Mouse (Mus musculus): ENCODE measurements around the gene Uqcrc2. TPM values are rescaled to one million over a fixed set of nuclear protein-coding genes. Genes with fewer than 3 reads are reported as not detected.

The Uqcrc2 gene
- 279 and 293 TPM in 2 replicates for polyA plus RNA-seq (2012; rRNA removed)

DNA sequence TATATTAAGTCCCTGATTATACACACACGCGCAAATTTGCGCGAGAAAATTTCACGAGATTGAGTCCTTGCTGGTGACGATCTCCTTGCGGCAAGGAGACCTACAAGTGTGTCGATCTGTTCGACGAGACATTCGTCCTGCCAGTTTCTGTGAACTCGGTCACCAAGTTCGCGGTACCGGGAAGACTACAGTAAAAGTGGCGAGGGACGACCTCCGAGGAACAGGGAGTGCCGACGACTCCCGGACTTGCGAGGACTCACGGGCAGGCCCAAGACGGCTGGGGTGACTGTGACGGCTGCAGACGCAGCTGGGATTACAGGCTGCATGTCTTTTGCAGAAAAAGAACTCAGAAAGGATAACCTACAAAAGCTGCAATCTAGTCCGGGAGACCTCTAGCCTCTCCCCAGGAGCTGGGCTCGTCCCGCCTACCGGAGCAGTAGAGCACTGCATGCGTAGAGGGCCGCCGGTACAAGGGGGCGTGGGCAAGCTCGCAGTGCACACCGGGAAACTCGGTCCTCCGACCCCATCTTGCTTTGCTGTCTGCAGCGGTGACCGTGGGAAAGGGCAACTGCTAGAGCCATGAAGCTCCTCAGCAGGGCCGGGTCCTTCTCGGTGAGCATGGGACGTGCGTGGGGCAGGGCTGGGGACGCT is at the start of gene Uqcrc2:
Gene Uqcrc2, plus strand, starts transcription at position 466 of the 651 bp plus-strand sequence.
- Histone ChIP-seq H3K4me3 (replicated peaks; ENCODE audit: insufficient read depth, low read depth, low read length) (peak within 1 kb of the TSS; percentile 88), H3K4me1 (ENCODE audit: control insufficient read depth, insufficient read depth, low read length) (peaks cover 3% of the 10 kb centered on the region; the same call in 1 of the 2 replicates), H3K27me3 (ENCODE audit: control insufficient read depth, insufficient read depth, low read length) (no peaks in the 10 kb centered on the region), H3K27ac (ENCODE audit: insufficient read depth, low read length) (peak within 1 kb of the TSS; percentile 93)
- peak; percentile 52; the same call in 1 of the 2 replicates for TF ChIP-seq CTCF (IDR thresholded peaks at IDR 0.05; ENCODE audit: borderline replicate concordance, insufficient read depth, low read depth, low read length)
- TF ChIP-seq POLR2A (IDR thresholded peaks at IDR 0.05; ENCODE audit: borderline replicate concordance, insufficient read depth, low read length), result peak; percentile 88
- peak; percentile 87 to 88 for DNase-seq
- under 1% methylated on average over 45 of the region's 45 CpGs for WGBS

DNA sequence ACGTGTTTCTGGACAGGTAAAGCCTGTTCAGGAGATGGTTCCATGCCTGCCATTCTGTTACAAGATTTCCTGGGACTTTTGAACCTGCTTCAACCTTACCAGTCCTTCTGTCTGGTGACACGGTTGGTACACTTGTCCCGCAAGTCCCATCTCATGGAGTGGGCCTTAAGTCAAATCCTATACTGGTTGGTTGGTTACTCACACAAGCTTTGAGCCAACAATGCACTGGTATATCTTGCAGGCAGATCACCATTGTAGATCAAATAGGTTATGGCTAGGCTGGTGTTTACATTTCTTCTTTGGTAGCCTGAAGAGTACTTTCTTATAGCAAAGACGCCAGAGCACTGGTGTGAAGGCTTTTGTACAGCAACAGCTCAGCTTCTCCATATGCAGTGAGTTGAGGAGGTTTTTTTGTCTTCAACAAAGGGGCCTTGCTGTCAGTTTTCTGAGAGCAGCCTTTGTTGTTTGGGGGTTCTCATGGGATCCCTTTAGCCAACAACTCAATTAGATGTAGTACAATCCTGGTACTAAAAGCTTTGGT is 37.7 kb upstream of the Uqcrc2 start:
- peak in 1 of 2 experiments; percentile 6 for DNase-seq
- H3K27me3 ChIP-seq (ENCODE audit: control insufficient read depth, insufficient read depth, low read length), result no peaks in the 10 kb centered on the region
- 0 out of 2 replicates have a peak overlapping the region, but pooled peaks have one; percentile 34 for H3K27ac ChIP-seq (ENCODE audit: insufficient read depth, low read length)
- 94% methylated on average over 4 of the region's 4 CpGs for WGBS
- H3K4me3 ChIP-seq (replicated peaks; ENCODE audit: insufficient read depth, low read depth, low read length), result peak overlapping the region; percentile 74
- H3K4me1 ChIP-seq (ENCODE audit: control insufficient read depth, insufficient read depth, low read length), result no peaks in the 10 kb centered on the region
- TF ChIP-seq CTCF (IDR thresholded peaks at IDR 0.05; ENCODE audit: borderline replicate concordance, insufficient read depth, low read depth, low read length) (no peak), POLR2A (IDR thresholded peaks at IDR 0.05; ENCODE audit: borderline replicate concordance, insufficient read depth, low read length) (no peak)

DNA sequence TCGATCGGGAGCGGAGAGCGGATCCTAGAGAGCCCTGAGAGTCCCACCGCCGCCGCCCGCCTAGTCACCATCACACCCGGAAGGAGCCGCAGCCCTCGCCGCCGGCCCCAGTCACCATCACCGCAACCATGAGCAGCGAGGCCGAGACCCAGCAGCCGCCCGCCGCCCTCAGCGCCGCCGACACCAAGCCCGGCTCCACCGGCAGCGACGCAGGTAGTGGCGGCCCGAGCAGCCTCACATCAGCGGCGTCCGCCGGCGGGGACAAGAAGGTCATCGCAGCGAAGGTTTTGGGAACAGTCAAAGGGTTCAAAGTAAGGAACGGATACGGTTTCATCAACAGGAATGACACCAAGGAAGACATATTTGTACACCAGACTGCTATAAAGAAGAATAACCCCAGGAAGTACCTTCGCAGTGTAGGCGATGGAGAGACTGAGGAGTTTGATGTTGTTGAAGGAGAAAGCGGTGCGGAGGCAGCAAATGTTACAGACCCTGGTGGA is 37.2 kb upstream of the Uqcrc2 start:
- 4% methylated on average over 41 of the region's 41 CpGs for WGBS
- no peak for TF ChIP-seq POLR2A (IDR thresholded peaks at IDR 0.05; ENCODE audit: borderline replicate concordance, insufficient read depth, low read length)
- TF ChIP-seq CTCF (IDR thresholded peaks at IDR 0.05; ENCODE audit: borderline replicate concordance, insufficient read depth, low read depth, low read length), result no peak
- peak; percentile 53 to 67 for DNase-seq
- 0 out of 2 replicates have a peak overlapping the region, but pooled peaks have one; percentile 34 for H3K27ac ChIP-seq (ENCODE audit: insufficient read depth, low read length)
- H3K4me3 ChIP-seq (replicated peaks; ENCODE audit: insufficient read depth, low read depth, low read length), result peak overlapping the region; percentile 74
- H3K27me3 ChIP-seq (ENCODE audit: control insufficient read depth, insufficient read depth, low read length), result no peaks in the 10 kb centered on the region
- no peaks in the 10 kb centered on the region for H3K4me1 ChIP-seq (ENCODE audit: control insufficient read depth, insufficient read depth, low read length)

DNA sequence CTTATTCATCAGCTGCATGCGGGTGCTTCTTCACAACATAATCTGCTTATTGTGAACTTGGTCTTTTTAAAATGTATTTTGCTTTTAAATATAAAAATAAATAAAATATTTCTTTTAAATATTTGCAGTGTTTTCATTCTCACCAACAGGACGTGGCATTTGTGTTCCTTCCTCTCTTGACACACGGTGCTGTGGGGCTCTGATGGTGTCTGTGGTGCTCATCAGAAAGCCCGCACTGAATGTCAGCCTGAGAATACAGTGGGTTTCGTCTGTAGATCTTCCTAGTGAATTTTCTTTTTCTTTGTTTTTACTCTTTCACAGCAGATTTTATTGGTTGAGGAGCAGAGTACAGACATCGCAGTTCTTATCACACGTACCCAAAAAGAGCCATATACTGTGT is 36.6 kb upstream of the Uqcrc2 start:
- Histone ChIP-seq H3K4me1 (ENCODE audit: control insufficient read depth, insufficient read depth, low read length) (no peaks in the 10 kb centered on the region), H3K4me3 (replicated peaks; ENCODE audit: insufficient read depth, low read depth, low read length) (peak overlapping the region; percentile 74), H3K27me3 (ENCODE audit: control insufficient read depth, insufficient read depth, low read length) (no peaks in the 10 kb centered on the region), H3K27ac (ENCODE audit: insufficient read depth, low read length) (no peak overlapping the region)
- WGBS, result 89% methylated on average over 7 of the region's 7 CpGs
- TF ChIP-seq CTCF (IDR thresholded peaks at IDR 0.05; ENCODE audit: borderline replicate concordance, insufficient read depth, low read depth, low read length) (no peak), POLR2A (IDR thresholded peaks at IDR 0.05; ENCODE audit: borderline replicate concordance, insufficient read depth, low read length) (no peak)
- no peak for DNase-seq

DNA sequence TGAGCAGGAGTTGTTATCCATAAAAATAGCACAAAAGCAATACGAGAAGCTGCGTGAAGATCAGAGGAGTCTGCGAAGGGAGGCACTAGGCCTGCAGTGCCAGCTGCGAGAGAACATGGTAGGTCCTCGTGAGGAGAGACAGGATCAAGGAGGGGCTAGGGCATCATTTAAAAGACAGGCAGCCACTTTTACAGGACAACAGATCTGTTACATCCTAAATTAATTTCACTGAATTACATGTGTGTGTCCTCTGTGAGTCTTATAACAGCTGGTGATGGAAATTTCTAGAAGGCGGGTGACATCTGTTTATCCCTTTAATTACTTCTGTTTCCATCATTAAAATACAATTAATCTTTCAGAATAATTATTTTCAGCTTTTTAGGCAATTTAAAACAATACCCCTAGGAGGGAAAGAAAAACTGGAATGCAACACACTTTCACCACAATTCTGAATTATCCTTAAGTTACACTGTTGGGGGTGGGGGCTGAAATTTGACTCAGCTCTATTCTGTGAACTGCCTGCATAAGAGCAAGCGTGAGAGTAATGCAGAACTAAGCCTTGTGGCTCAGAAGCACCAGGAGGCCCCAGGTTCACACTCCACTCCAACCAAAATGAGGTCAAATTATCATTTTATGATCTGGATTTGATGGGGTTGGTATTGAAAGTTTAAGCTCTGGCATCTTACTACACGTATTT is 14.8 kb upstream of the Uqcrc2 start:
- WGBS, result 72% methylated on average over 8 of the region's 8 CpGs
- no peaks in the 10 kb centered on the region for H3K27me3 ChIP-seq (ENCODE audit: control insufficient read depth, insufficient read depth, low read length)
- no peaks in the 10 kb centered on the region for H3K4me1 ChIP-seq (ENCODE audit: control insufficient read depth, insufficient read depth, low read length)
- DNase-seq, result no peak
- no peak overlapping the region for H3K4me3 ChIP-seq (replicated peaks; ENCODE audit: insufficient read depth, low read depth, low read length)
- no peak for TF ChIP-seq POLR2A (IDR thresholded peaks at IDR 0.05; ENCODE audit: borderline replicate concordance, insufficient read depth, low read length)
- TF ChIP-seq CTCF (IDR thresholded peaks at IDR 0.05; ENCODE audit: borderline replicate concordance, insufficient read depth, low read depth, low read length), result no peak
- H3K27ac ChIP-seq (ENCODE audit: insufficient read depth, low read length), result no peak overlapping the region

DNA sequence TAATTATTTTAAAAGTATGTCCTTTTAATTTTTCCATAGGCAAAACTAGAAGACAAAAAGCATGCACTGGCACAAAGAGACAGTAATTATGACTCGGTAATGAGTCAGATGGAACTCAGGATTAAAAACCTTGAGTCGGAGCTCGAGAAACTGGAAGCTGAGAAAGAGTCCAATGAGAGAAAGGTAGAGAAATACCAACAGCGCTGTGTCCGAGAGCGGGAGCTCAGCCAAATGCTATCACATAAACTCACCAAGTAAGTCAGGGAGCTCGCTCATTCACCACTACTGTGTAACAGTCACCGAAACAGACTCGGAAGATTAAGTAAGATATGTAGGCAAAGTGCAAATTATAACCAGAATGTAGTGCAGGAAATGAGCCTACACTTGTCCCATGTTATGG is 14.1 kb upstream of the Uqcrc2 start:
- 88% methylated on average over 9 of the region's 9 CpGs for WGBS
- H3K27ac ChIP-seq (ENCODE audit: insufficient read depth, low read length), result no peak overlapping the region

DNA sequence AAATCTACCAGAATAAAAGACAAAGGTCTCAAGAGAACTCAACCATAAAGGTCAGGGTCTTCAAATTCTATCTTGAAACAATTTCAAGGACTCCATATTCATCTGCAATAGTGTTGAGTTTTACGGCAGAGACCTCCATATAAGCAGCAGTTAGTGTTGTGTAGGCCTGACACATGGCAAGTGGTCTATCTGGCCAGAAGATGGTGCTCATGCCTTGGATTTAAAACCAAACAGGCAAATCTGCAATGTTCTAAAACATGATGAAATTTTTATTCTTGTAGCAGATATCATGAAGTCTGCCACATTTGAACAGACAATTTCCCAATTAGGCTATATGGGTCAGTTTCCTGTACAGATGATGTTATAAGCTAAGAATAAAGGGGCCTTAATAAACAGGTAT is 2.5 kb upstream of the Uqcrc2 start:
- Histone ChIP-seq H3K27me3 (ENCODE audit: control insufficient read depth, insufficient read depth, low read length) (no peaks in the 10 kb centered on the region), H3K4me3 (replicated peaks; ENCODE audit: insufficient read depth, low read depth, low read length) (no peak overlapping the region), H3K4me1 (ENCODE audit: control insufficient read depth, insufficient read depth, low read length) (peaks cover 3% of the 10 kb centered on the region; the same call in 1 of the 2 replicates), H3K27ac (ENCODE audit: insufficient read depth, low read length) (no peak overlapping the region)
- DNase-seq, result no peak
- WGBS, result 60% methylated on average over 1 of the region's 1 CpGs
- TF ChIP-seq POLR2A (IDR thresholded peaks at IDR 0.05; ENCODE audit: borderline replicate concordance, insufficient read depth, low read length) (no peak), CTCF (IDR thresholded peaks at IDR 0.05; ENCODE audit: borderline replicate concordance, insufficient read depth, low read depth, low read length) (no peak)

More for the DNA sequence above, 14.1 kb upstream of the Uqcrc2 start:
- no peak for DNase-seq
- TF ChIP-seq CTCF (IDR thresholded peaks at IDR 0.05; ENCODE audit: borderline replicate concordance, insufficient read depth, low read depth, low read length), result no peak
- TF ChIP-seq POLR2A (IDR thresholded peaks at IDR 0.05; ENCODE audit: borderline replicate concordance, insufficient read depth, low read length), result no peak
- no peaks in the 10 kb centered on the region for H3K27me3 ChIP-seq (ENCODE audit: control insufficient read depth, insufficient read depth, low read length)
- no peak overlapping the region for H3K4me3 ChIP-seq (replicated peaks; ENCODE audit: insufficient read depth, low read depth, low read length)
- no peaks in the 10 kb centered on the region for H3K4me1 ChIP-seq (ENCODE audit: control insufficient read depth, insufficient read depth, low read length)
